Mouse (Mus musculus): Measurements from ENCODE around the gene Sapcd1. TPM values are rescaled to one million over a fixed set of nuclear protein-coding genes. Genes with fewer than 3 reads are reported as not detected.

Sapcd1 gene
- polyA plus RNA-seq (2012; ENCODE audit: low replicate concordance) = 93.8 and 249 TPM in 2 replicates

DNA sequence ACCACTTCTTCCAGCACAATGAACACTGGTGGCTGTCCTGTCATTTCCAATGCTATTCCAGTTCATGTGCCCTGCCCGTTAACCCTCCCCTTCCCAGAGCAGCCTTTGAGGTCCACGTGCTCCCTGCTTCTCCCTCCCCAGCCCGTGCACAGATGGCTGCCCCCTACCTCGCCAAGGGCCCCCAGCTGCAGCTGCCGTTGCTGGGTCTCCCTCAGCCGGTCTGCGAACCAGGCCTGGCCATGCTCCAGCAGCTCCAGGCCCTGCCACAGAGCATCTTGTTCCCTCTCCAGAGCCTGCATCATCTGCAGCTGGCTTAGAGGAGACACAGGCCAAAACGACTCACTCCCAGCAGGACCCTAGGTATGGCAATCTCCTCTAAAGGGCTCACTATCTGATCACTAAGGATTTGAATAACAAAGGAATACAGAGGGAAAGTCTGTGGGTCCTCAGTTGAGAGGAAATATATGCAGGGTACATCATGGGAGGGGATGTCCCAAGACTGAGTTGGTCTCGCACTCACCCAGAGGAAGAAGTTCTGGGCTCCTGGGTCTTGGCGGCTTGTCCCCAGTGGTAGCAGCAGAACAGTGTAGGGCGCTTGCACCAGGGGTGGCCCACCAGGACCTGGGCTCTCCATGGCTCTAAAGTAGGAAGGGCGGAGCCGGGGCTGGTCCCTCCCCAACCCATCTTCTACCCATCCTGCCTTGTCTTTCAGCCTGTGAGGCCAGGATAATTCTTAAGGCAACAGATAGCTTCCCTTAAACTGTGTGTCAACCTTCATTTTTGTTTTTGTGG lies at the start of gene Sapcd1:
Gene Sapcd1, minus strand, starts transcription at position 740 of the 792 bp plus-strand sequence.

DNA sequence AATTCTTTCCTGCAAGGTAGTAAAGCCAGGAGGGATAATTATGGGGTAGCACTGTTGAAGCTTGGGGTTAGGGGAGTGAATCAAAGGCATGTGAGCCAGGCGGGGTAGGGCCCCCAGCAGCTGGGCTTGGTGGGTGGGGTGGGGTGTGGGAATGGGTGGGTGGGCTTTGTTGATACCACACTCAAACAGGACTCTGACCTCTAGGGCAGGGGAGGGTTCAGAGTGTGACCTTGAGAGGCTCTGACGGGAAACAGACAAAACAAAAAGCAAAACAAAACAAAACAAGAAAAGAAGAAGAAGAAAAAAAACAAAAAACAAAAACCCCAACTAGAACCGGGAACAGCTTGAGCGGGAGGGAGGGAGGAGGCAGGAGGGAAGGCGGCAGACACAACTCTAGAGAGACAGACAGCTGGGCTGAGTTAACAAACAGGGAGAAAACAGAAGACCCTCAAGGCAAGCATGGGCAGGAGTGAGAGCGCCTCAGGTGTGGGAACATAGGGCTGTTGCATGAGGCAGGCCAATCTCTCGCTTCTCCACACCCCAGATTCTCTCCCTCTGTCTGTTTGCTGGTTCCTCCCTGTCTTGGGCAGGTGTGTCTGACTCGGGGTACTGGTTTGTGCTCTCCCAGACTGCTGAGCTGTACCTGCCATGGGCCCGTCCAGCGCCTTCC lies 48.8 kb upstream of the Sapcd1 start, which contains the start of gene Ly6g6e:
Gene Ly6g6e, plus strand, starts transcription at position 396 of the 670 bp plus-strand sequence.

DNA sequence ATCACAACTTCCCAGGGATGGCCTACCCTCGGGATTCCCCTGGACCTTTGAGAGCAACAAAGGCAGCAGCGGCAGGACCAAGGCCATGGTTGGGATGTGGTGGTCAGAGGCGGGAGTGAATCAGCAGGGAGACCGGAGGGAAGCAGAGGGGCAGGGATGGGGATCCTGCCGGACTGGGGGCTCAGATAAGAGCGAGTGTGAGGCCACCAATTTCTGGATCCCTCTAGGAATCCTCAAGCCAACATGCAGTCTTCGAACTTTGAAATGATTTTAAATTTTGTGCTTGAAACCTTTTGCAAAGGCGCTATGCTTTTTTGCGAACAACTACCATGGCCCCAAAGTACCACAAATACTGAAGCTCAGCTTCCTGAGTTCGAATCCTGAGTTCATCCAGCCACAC lies 38.3 kb upstream of the Sapcd1 start, which contains the start of gene Mpig6b:
Gene Mpig6b, minus strand, starts transcription at position 101 of the 400 bp plus-strand sequence.

DNA sequence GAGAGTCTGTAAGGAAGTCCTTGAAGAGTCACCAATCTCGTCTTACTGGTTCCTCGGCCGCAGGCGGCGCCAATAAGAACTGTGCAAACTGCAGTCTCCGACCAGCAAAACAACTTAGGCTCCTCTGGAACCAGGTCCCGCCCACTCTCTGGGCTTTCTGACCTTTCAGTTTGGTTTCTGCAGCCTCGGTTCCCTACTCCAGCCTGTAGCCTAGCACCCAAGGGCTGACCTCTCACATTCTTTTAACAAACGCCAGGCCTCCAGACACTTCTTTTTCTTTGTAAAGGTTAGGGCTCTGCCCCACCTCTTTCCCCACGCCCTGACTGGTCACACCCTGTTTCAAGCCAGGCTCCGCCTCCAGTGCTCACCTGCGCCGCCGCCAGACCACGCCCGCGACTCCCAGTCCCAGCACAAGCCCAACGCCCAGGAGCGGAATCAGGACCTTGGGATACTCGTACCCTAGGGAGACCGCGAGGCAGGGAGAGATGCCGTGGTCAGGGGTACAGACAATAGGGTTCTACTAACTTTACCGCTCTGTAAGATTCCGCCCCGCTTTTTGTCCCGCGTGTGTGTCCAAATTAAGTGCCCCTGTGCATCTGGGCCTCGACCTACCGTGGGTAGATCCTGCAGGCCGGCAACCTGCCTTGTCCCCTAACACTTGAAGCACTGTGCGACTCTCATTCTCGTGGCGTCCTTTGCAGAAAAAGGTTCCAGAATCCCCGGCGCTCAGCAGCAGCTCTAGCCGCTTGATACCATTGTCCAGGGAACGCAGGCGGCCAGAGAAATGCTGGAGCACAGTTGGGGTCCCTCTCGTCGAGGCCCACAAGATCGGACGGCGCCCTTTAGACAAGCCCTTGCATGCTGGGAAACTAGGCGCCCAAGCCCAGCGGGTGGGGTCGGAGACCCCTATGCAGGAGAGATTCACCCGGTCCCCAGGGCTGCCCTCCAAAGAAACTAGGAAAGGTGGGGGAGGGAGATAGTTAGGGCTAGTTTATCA lies 37.4 kb upstream of the Sapcd1 start, which contains the start of gene Ly6g6c:
Gene Ly6g6c, plus strand, starts transcription at position 438 of the 997 bp plus-strand sequence.

DNA sequence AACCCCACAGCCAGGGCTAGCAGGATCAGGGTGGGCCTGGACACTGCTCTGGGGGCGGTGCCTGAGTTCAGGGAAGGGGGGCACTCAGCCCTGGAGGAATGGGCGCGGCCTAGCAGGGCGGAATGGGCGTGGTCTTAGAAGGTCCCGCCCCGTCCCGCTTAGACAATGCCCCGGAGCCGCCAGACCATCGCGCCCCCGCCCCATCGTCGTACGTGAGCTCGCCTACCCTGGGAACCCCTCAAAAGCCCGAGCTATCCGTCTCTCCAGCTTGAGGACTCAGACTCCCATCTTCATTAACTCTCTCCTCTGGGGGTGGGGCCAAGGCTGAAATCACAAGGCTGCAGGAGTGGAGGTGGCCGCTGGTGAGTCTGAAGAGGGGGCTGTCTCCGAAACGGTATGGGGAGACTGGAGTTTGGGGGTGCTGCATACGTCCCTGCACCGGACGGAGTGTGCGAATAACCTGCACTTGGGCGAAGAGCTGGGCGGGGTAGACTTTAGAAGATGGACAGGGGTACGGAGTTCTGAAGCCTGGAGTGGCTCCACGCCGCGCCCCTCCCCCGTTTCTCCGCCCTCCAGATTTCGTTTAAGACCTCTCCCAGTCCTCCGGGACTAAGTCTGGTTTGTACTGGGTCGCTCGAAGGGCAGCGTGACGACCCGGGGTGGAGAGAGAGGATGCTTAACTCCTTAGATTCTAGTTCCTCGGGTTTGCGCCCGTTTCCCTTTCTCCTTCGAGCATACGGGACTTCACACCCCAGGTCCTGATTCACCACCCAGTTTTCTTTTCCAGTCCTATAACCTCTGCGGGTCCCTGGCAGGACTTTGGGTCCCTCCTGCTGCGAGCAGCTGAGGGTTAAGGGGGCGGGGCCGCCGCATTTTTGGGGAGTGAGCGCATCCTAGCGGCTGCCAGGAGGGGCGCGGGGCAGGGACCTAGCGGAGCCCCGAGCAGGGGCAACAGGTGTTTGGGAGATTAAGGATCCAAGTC lies 31.4 kb upstream of the Sapcd1 start, which contains the start of gene Ddah2:
Gene Ddah2, plus strand, starts transcription at position 125 of the 982 bp plus-strand sequence.

DNA sequence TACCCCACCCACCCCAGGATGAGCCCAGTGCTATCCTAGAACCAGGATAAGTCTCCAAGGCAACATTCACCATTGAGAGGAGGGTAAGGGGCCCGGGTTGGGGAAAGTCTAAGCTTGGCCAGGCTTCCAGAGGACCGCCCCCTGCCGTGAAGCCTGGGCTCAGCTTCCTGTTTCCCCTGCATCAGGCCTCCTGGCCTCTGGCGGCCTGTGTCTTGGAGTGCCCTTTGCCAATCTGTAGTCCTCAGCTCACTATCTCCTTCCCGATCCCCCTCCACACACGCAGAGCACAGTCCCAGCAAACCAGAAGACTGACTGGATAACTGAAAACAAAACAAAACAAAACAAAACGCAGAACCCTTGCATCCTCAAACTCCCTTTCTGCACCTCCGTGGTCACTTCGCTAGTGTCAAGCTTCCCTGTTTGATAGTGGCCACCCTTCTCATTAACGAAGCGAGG lies 21.8 kb upstream of the Sapcd1 start, which contains the start of gene Clic1:
Gene Clic1, plus strand, starts transcription at position 406 of the 456 bp plus-strand sequence.

DNA sequence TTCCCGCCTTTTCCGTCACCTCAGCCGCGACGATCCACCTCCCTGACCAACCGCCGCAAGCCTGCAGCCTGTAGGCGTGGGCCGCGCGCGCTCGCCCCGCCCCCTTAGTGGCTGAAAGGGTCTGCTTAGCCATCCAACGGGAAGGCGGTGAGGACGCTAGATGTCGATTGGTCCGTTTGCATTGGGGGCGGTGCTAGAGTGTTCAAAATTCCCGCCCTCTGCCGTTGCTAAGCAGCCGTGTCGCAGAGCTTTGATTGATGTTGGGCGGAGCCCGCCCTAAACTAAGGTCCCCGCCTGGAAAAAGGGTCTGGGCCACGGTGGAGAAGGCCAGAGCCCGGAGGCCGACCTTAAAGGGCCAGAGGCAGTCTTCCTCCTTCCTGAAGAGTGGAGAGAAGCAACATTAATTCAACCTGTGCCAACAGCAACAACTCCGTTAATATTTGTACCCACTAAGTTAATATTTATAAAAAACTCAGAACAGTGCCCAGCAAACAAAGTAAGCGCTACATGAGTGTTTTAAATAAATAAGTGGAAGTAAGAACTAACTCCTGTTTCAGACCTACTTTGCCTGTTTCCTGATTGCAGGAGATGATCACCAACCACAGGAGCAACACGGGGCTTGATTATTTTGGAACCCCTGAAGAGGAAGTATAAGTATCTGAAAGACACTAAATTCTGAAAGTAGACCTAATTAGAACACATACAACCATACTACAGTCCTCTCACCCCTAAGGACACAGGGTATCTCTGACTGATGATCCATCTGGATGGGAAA lies 19.1 kb upstream of the Sapcd1 start, which contains the start of gene Msh5:
Gene Msh5, minus strand, starts transcription at position 65 of the 775 bp plus-strand sequence.

DNA sequence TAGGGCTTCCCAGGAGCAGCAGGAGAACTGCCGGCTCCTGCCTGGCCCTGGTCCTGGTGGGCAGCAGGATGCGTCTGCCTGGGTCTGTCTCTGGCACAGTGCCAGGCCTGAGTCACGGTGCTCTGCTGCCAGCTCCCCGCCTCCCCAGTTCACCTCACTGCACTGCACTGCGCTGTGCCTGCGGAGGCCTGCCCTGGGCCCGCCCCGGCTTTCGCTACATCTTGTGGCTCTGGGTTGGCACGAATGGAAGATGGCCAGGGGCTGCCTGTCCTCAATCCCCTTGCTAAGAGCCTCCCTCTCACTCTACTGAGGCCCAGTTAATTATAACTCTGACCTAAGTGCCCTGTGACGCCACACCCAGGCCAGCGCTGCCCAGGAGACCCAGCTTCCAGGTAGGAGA lies 11.4 kb downstream of the Sapcd1 start, which contains the start of gene Vwa7:
Gene Vwa7, plus strand, starts transcription at position 204 of the 400 bp plus-strand sequence.

DNA sequence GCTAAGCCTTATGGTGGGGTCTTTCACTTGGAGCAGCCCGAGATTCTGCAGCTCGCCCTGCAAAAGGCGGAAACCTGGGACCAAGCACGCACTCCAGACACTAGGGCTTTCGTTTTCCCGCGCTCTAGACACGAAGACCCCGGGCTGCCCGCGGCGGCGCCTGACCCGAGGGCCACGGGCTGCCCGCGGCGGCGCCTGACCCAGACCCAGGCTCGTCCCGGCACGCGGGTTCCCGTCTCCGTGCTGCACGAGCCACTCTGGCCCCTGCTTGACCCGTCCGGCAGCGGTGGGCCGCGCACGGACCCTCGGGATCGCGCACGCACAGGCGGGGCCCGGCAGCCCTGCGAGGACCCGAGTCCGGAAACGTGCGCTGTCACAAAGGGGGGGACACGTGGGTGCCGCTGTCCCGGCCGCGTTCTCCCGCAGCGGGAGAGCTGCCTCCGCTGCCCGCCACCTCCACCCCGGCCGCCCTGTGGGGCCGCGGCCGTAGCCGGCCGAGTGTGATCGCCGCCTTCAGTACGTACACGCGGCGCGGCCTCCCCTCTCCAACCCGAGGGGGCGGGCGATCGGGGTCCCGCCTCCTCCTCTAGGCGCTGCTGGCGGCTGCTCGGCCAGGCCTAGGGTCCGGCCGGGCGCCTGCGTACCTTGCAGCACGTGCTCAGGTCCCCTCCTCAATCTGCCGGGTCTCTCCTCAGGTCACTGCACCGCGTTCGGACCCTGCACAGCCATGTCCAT lies 26.9 kb downstream of the Sapcd1 start, which contains the start of gene Vars:
Gene Vars, plus strand, starts transcription at position 271 of the 735 bp plus-strand sequence.

DNA sequence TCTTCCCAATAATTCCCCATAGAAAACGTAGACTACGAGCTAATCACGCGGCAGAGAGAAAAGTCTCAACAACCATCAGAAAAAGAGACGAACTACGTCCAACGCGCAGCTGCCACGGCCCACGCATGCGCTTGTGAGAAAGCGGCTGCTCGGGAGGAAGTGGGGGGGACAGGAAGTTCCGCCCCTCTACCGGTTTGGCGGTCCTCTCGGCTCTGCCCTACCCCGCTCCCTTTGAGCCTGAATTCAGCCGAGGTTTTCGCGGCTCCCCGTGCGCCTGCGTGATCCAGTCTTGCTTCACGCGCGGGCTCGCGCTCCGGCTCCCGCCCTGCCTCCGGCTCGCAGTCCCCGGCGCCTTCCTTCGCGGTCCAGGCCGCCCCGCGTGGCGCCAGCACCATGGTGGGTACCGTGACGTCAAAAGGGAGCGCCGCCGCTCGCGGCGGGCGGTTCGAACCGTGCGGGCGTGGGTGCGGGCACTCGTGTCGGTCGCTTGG lies 46.1 kb downstream of the Sapcd1 start, which contains the start of gene Lsm2:
Gene Lsm2, plus strand, starts transcription at position 173 of the 491 bp plus-strand sequence.

Other genes starting within 250 kb of the Sapcd1 start
- 0.26 and 0.85 TPM in 2 replicates for gene Cyp21a1, start 223.5 kb downstream of the Sapcd1 start, polyA plus RNA-seq (2012; ENCODE audit: low replicate concordance)
- gene Stk19, start 191.1 kb downstream of the Sapcd1 start, polyA plus RNA-seq (2012; ENCODE audit: low replicate concordance) = 35.1 and 41.2 TPM in 2 replicates
- 64.7 and 107 TPM in 2 replicates for gene Dxo, start 191.0 kb downstream of the Sapcd1 start, polyA plus RNA-seq (2012; ENCODE audit: low replicate concordance)
- gene Skiv2l, start 177.8 kb downstream of the Sapcd1 start, polyA plus RNA-seq (2012; ENCODE audit: low replicate concordance) = 73.9 and 94.6 TPM in 2 replicates
- 110 and 113 TPM in 2 replicates for gene Nelfe, start 177.6 kb downstream of the Sapcd1 start, polyA plus RNA-seq (2012; ENCODE audit: low replicate concordance)
- gene Cfb, start 165.5 kb downstream of the Sapcd1 start, polyA plus RNA-seq (2012; ENCODE audit: low replicate concordance) = 0.42 and 1.0 TPM in 2 replicates
- gene Zbtb12, start 148.5 kb downstream of the Sapcd1 start, polyA plus RNA-seq (2012; ENCODE audit: low replicate concordance) = 12.3 and 13.4 TPM in 2 replicates
- 0.10 TPM in 1 of 2 replicates, not detected in the other for gene Gm20547, start 146.0 kb downstream of the Sapcd1 start, polyA plus RNA-seq (2012; ENCODE audit: low replicate concordance)
- gene C2, start 129.8 kb downstream of the Sapcd1 start, polyA plus RNA-seq (2012; ENCODE audit: low replicate concordance) = 1.6 and 6.5 TPM in 2 replicates
- gene Ehmt2, start 129.5 kb downstream of the Sapcd1 start, polyA plus RNA-seq (2012; ENCODE audit: low replicate concordance) = 299 and 719 TPM in 2 replicates
- not detected in 2 replicates for gene Slc44a4, start 113.5 kb downstream of the Sapcd1 start, polyA plus RNA-seq (2012; ENCODE audit: low replicate concordance)
- 46.6 and 61.8 TPM in 2 replicates for gene Neu1, start 96.8 kb downstream of the Sapcd1 start, polyA plus RNA-seq (2012; ENCODE audit: low replicate concordance)
- 3.0 and 6.4 TPM in 2 replicates for gene Hspa1b, start 68.8 kb downstream of the Sapcd1 start, polyA plus RNA-seq (2012; ENCODE audit: low replicate concordance)
- not detected in 2 replicates for gene Gm20481, start 58.1 kb downstream of the Sapcd1 start, polyA plus RNA-seq (2012; ENCODE audit: low replicate concordance)
- 0.68 and 2.2 TPM in 2 replicates for gene Hspa1a, start 55.9 kb downstream of the Sapcd1 start, polyA plus RNA-seq (2012; ENCODE audit: low replicate concordance)
- not detected in 2 replicates for gene Hspa1l, start 55.3 kb downstream of the Sapcd1 start, polyA plus RNA-seq (2012; ENCODE audit: low replicate concordance)
- gene Lsm2, start 46.2 kb downstream of the Sapcd1 start, polyA plus RNA-seq (2012; ENCODE audit: low replicate concordance) = 51.7 and 75.3 TPM in 2 replicates
- 768 and 1,214 TPM in 2 replicates for gene Vars, start 27.0 kb downstream of the Sapcd1 start, polyA plus RNA-seq (2012; ENCODE audit: low replicate concordance)
- 0.51 and 1.3 TPM in 2 replicates for gene Vwa7, start 11.4 kb downstream of the Sapcd1 start, polyA plus RNA-seq (2012; ENCODE audit: low replicate concordance)
- gene Msh5, start 18.7 kb upstream of the Sapcd1 start, polyA plus RNA-seq (2012; ENCODE audit: low replicate concordance) = 54.6 and 127 TPM in 2 replicates
- gene Clic1, start 21.9 kb upstream of the Sapcd1 start, polyA plus RNA-seq (2012; ENCODE audit: low replicate concordance) = 161 and 172 TPM in 2 replicates
- gene Ddah2, start 31.0 kb upstream of the Sapcd1 start, polyA plus RNA-seq (2012; ENCODE audit: low replicate concordance) = 6.4 and 6.5 TPM in 2 replicates
- 0.17 TPM in 1 of 2 replicates, not detected in the other for gene Ly6g6c, start 37.4 kb upstream of the Sapcd1 start, polyA plus RNA-seq (2012; ENCODE audit: low replicate concordance)
- 0.16 and 0.42 TPM in 2 replicates for gene Mpig6b, start 38.2 kb upstream of the Sapcd1 start, polyA plus RNA-seq (2012; ENCODE audit: low replicate concordance)
- gene Ly6g6e, start 48.9 kb upstream of the Sapcd1 start, polyA plus RNA-seq (2012; ENCODE audit: low replicate concordance) = not detected in 2 replicates
- not detected in 2 replicates for gene Ly6g6d, start 50.0 kb upstream of the Sapcd1 start, polyA plus RNA-seq (2012; ENCODE audit: low replicate concordance)
- gene Ly6g6f, start 57.6 kb upstream of the Sapcd1 start, polyA plus RNA-seq (2012; ENCODE audit: low replicate concordance) = not detected in 2 replicates
- 115 and 170 TPM in 2 replicates for gene Abhd16a, start 61.2 kb upstream of the Sapcd1 start, polyA plus RNA-seq (2012; ENCODE audit: low replicate concordance)
- gene Ly6g5c, start 80.3 kb upstream of the Sapcd1 start, polyA plus RNA-seq (2012; ENCODE audit: low replicate concordance) = not detected in 2 replicates
- gene Ly6g5b, start 87.4 kb upstream of the Sapcd1 start, polyA plus RNA-seq (2012; ENCODE audit: low replicate concordance) = 0.24 and 0.66 TPM in 2 replicates
- gene Gpank1, start 93.4 kb upstream of the Sapcd1 start, polyA plus RNA-seq (2012; ENCODE audit: low replicate concordance) = 76.2 and 161 TPM in 2 replicates
- 50.0 and 73.9 TPM in 2 replicates for gene Csnk2b, start 94.0 kb upstream of the Sapcd1 start, polyA plus RNA-seq (2012; ENCODE audit: low replicate concordance)
- gene D17H6S53E, start 98.4 kb upstream of the Sapcd1 start, polyA plus RNA-seq (2012; ENCODE audit: low replicate concordance) = 21.2 and 21.9 TPM in 2 replicates
- 0.18 and 0.28 TPM in 2 replicates for gene Apom, start 104.0 kb upstream of the Sapcd1 start, polyA plus RNA-seq (2012; ENCODE audit: low replicate concordance)
- 414 and 841 TPM in 2 replicates for gene Bag6, start 107.2 kb upstream of the Sapcd1 start, polyA plus RNA-seq (2012; ENCODE audit: low replicate concordance)
- gene Prrc2a, start 136.9 kb upstream of the Sapcd1 start, polyA plus RNA-seq (2012; ENCODE audit: low replicate concordance) = 1,121 and 1,280 TPM in 2 replicates
- 7.8 and 19.1 TPM in 2 replicates for gene Aif1, start 148.1 kb upstream of the Sapcd1 start, polyA plus RNA-seq (2012; ENCODE audit: low replicate concordance)
- gene Lst1, start 160.4 kb upstream of the Sapcd1 start, polyA plus RNA-seq (2012; ENCODE audit: low replicate concordance) = 28.4 and 125 TPM in 2 replicates
- gene Ltb, start 166.4 kb upstream of the Sapcd1 start, polyA plus RNA-seq (2012; ENCODE audit: low replicate concordance) = 883 and 1,534 TPM in 2 replicates
- gene Tnf, start 174.0 kb upstream of the Sapcd1 start, polyA plus RNA-seq (2012; ENCODE audit: low replicate concordance) = 8.2 and 10.3 TPM in 2 replicates
- 20.2 and 29.6 TPM in 2 replicates for gene Lta, start 177.3 kb upstream of the Sapcd1 start, polyA plus RNA-seq (2012; ENCODE audit: low replicate concordance)
- gene Gm16181, start 192.8 kb upstream of the Sapcd1 start, polyA plus RNA-seq (2012; ENCODE audit: low replicate concordance) = not detected in 2 replicates
- 2.8 and 6.8 TPM in 2 replicates for gene Atp6v1g2, start 205.6 kb upstream of the Sapcd1 start, polyA plus RNA-seq (2012; ENCODE audit: low replicate concordance)
- gene Nfkbil1, start 207.8 kb upstream of the Sapcd1 start, polyA plus RNA-seq (2012; ENCODE audit: low replicate concordance) = 35.2 and 66.9 TPM in 2 replicates
- 174 and 194 TPM in 2 replicates for gene Ddx39b, start 213.7 kb upstream of the Sapcd1 start, polyA plus RNA-seq (2012; ENCODE audit: low replicate concordance)
- gene H2-D1, start 234.7 kb upstream of the Sapcd1 start, polyA plus RNA-seq (2012; ENCODE audit: low replicate concordance) = 496 and 1,202 TPM in 2 replicates

All from hematopoietic multipotent progenitor cell, adult 10-12 weeks (in vitro differentiated cells).